Mouse (Mus musculus) hindbrain, embryonic 11.5 days (tissue): ENCODE results near the gene Ltb. TPM values are rescaled to one million over a fixed set of nuclear protein-coding genes. Genes with fewer than 3 reads are reported as not detected.
A peak's percentile ranks its signal among the peaks of the same experiment; 100 is the strongest.
"Not testable (repeated sequence)": the region's sequence is repeated elsewhere in the genome, so short reads cannot be mapped to it uniquely, and the experiment has no call there.

ENCODE experiments used
- ATAC-seq: fragments of 200-750 bp; cut with Nextera tagmentation; 2 replicates; pipeline ENCODE4 v1.8.0; 2017; ENCODE audit warnings: mild to moderate bottlenecking, moderate TSS enrichment, moderate library complexity; ENCODE audit not compliant: low FRiP score
- DNase-seq: peaks from one replicate; pipeline ENCODE4 v3.0.0-alpha.2; 2015; ENCODE audit warnings: low spot score
- H3K27ac ChIP-seq: fragments of 300-500 bp; sonication (generic); 2 replicates; pipeline ENCODE4 v1.5.1; 2014; ENCODE audit warnings: mild to moderate bottlenecking, low read depth, low read length
- H3K27me3 ChIP-seq: fragments of 300-500 bp; sonication (generic); 2 replicates; pipeline ENCODE4 v1.6.1; 2014; ENCODE audit warnings: mild to moderate bottlenecking, low read length, moderate library complexity, mixed read lengths; ENCODE audit not compliant: control insufficient read depth, insufficient read depth
- H3K36me3 ChIP-seq: fragments of 300-500 bp; sonication (generic); 2 replicates; pipeline ENCODE4 v1.6.1; 2014; ENCODE audit warnings: mild to moderate bottlenecking, low read length, moderate library complexity, mixed read lengths; ENCODE audit not compliant: control insufficient read depth, insufficient read depth
- H3K4me1 ChIP-seq: fragments of 300-500 bp; sonication (generic); replicated peaks from 2 replicates; pipeline ENCODE4 v1.6.1; 2014; ENCODE audit warnings: low read length, mixed read lengths; ENCODE audit not compliant: control insufficient read depth, insufficient read depth
- H3K4me2 ChIP-seq: fragments of 300-500 bp; sonication (generic); replicated peaks from 2 replicates; pipeline ENCODE4 v1.6.1; 2014; ENCODE audit warnings: mild to moderate bottlenecking, low read depth, low read length
- H3K4me3 ChIP-seq: fragments of 300-500 bp; sonication (generic); 2 replicates; pipeline ENCODE4 v1.5.1; 2014; ENCODE audit warnings: low read depth, low read length
- H3K9ac ChIP-seq: fragments of 300-500 bp; sonication (generic); 2 replicates; pipeline ENCODE4 v1.6.1; 2014; ENCODE audit warnings: low read depth, low read length
- H3K9me3 ChIP-seq: fragments of 300-500 bp; sonication (generic); 2 replicates; pipeline ENCODE4 v1.6.1; 2016; ENCODE audit warnings: low read length; ENCODE audit not compliant: control insufficient read depth
- WGBS: fragments of 180-500 bp; shearing (Covaris S2); extraction: QIAGEN DNeasy Blood & Tissue Kit; methylation state at CpG from one replicate; pipeline ENCODE4 v1.1.7; 2014; 5-methylcytosine and 5-hydroxymethylcytosine counted together
- polyA plus RNA-seq: library from polyadenylated mRNA; unstranded; fragments of >200 nt; fragmentation: Nextera tagmentation; extraction: Ambion mirVana; gene quantifications from 2 replicates; pipeline ENCODE4 v1.2.1, GENCODE M21; 2014

Gene Ltb
- polyA plus RNA-seq, 1 experiment from 2014 or later = 0.32 TPM

GRCm38 (mm10) chr17:35233114-35233980 lies 39.1 kb downstream of the Ltb start, which contains the start of gene Atp6v1g2:
Gene Atp6v1g2, plus strand, starts transcription at chr17:35233660.
- Histone ChIP-seq H3K27me3 (no peaks in the 10 kb centered on the region), H3K9me3 (no peaks in the 10 kb centered on the region), H3K4me1 (0 out of 2 replicates have a peak, but pooled peaks cover 3% of the 10 kb centered on the region), H3K9ac (no peak within 1 kb of the TSS), H3K4me3 (peak within 1 kb of the TSS; percentile 46), H3K36me3 (no peaks in the 10 kb centered on the region), H3K27ac (no peak within 1 kb of the TSS), H3K4me2 (0 out of 2 replicates have a peak within 1 kb of the TSS, but pooled peaks have one; percentile 79)
- ATAC-seq = no peak
- 86% methylated on average over 18 of the region's 18 CpGs for WGBS
- no peak for DNase-seq

GRCm38 (mm10) chr17:35234090-35234489 lies 39.9 kb downstream of the Ltb start:
- not testable (repeated sequence) for H3K27ac ChIP-seq, DNase-seq, H3K9ac ChIP-seq, H3K36me3 ChIP-seq, H3K27me3 ChIP-seq, ATAC-seq, H3K4me3 ChIP-seq, H3K4me1 ChIP-seq, H3K4me2 ChIP-seq, H3K9me3 ChIP-seq
- WGBS = 92% methylated on average over 7 of the region's 7 CpGs

DNA sequence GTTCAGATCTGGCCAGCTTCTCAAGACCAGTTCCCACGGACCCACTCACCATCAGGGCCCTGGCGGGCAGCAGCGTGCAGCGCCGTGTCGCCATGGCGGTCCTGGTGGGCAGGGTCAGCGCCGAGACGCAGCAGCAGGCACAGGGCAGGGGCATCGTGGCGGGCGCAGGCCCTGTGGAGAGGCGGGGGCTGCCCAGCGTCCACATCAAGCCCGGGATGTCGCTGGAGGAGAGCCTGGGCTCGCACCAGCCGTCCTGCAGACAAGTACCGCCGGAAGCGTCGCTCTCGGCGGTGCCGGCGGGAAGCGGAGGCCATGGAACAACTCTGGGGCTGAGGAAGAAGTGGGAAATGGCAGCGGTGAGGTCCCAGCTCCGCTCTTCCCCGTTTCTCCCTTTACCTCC lies 40.7 kb downstream of the Ltb start:
- H3K27ac ChIP-seq = peak overlapping the region; percentile 86
- WGBS = 6% methylated on average over 22 of the region's 31 CpGs
- H3K36me3 ChIP-seq = no peaks in the 10 kb centered on the region
- peak overlapping the region; percentile 46 for H3K4me3 ChIP-seq
- H3K4me2 ChIP-seq = peak overlapping the region; percentile 79
- H3K9me3 ChIP-seq = no peaks in the 10 kb centered on the region
- ATAC-seq (peak; percentile 20; the same call in 1 of the 2 replicates), DNase-seq (peak; percentile 68)
- H3K9ac ChIP-seq = peak overlapping the region; percentile 87
- no peaks in the 10 kb centered on the region for H3K27me3 ChIP-seq
- H3K4me1 ChIP-seq = 0 out of 2 replicates have a peak, but pooled peaks cover 3% of the 10 kb centered on the region

GRCm38 (mm10) chr17:35235614-35236389 lies 41.6 kb downstream of the Ltb start, which contains the start of gene Nfkbil1:
Gene Nfkbil1, minus strand, starts transcription at chr17:35235792.
- Histone ChIP-seq H3K27me3 (no peaks in the 10 kb centered on the region), H3K9ac (peak within 1 kb of the TSS; percentile 87), H3K4me3 (peak within 1 kb of the TSS; percentile 46), H3K4me2 (peak within 1 kb of the TSS; percentile 79), H3K36me3 (no peaks in the 10 kb centered on the region), H3K4me1 (peaks cover 6% of the 10 kb centered on the region), H3K9me3 (no peaks in the 10 kb centered on the region), H3K27ac (peak within 1 kb of the TSS; percentile 86)
- WGBS = under 1% methylated on average over 35 of the region's 35 CpGs
- ATAC-seq (peak; percentile 83), DNase-seq (peak; percentile 91)

- WGBS = under 1% methylated on average over 18 of the region's 18 CpGs
- peak overlapping the region; percentile 46 for H3K4me3 ChIP-seq
- H3K4me2 ChIP-seq = peak overlapping the region; percentile 79
- H3K4me1 ChIP-seq = peaks cover 6% of the 10 kb centered on the region
- no peaks in the 10 kb centered on the region for H3K9me3 ChIP-seq
- H3K9ac ChIP-seq = peak overlapping the region; percentile 87; the same call in 1 of the 2 replicates
- H3K27ac ChIP-seq = peak overlapping the region; percentile 86
- DNase-seq = peak; percentile 99
- H3K27me3 ChIP-seq = no peaks in the 10 kb centered on the region
- peak; percentile 72 for ATAC-seq
- no peaks in the 10 kb centered on the region for H3K36me3 ChIP-seq
These were observed 42.1 kb downstream of the Ltb start for GRCm38 (mm10) chr17:35236390-35236746.

DNA sequence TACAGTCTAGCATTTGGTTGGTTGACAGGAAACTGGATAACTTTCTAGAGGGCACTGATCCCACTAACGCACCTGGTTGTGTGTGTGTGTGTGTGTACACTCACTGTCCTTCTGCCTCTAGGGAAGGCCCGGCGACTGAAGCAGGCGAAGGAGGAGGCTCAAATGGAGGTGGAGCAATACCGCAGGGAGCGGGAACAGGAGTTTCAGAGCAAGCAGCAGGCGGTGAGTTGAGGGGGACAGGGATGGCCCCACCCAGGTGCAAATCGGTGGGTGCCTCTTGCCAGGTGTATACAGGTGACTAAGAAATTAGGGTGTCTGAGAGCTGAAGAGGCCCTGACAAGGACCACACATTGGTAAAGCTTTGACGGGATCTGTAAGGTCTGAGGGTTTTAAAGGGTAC lies 42.8 kb downstream of the Ltb start:
- DNase-seq (no peak), ATAC-seq (no peak)
- Histone ChIP-seq H3K9me3 (no peaks in the 10 kb centered on the region), H3K27ac (no peak overlapping the region), H3K4me3 (peak overlapping the region; percentile 46; the same call in 1 of the 2 replicates), H3K36me3 (no peaks in the 10 kb centered on the region), H3K4me2 (peak overlapping the region; percentile 79; the same call in 1 of the 2 replicates), H3K4me1 (peaks cover 6% of the 10 kb centered on the region), H3K9ac (no peak overlapping the region), H3K27me3 (no peaks in the 10 kb centered on the region)
- WGBS = 80% methylated on average over 9 of the region's 9 CpGs

DNA sequence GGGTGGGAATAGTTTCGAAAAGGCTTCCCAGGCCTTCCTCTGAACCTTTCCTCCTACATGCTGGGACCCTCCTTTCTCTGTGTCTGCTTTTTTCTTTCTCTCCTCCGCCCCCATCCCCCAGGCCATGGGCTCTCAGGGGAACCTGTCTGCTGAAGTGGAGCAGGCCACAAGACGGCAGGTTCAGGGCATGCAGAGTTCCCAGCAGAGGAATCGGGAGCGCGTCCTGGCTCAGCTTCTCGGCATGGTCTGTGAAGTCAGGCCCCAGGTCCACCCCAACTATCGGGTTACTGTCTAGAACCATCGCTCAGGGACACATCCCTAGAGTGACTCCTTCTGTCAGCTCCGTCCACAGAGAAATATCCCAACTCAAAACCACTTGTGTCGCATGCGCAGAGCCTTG lies 43.3 kb downstream of the Ltb start:
- no peak overlapping the region for H3K9ac ChIP-seq
- H3K4me1 ChIP-seq = peaks cover 6% of the 10 kb centered on the region
- 85% methylated on average over 12 of the region's 12 CpGs for WGBS
- DNase-seq (no peak), ATAC-seq (no peak)
- H3K27ac ChIP-seq = no peak overlapping the region
- H3K4me3 ChIP-seq = no peak overlapping the region
- no peaks in the 10 kb centered on the region for H3K36me3 ChIP-seq
- no peak overlapping the region for H3K4me2 ChIP-seq
- H3K27me3 ChIP-seq = no peaks in the 10 kb centered on the region
- no peaks in the 10 kb centered on the region for H3K9me3 ChIP-seq

DNA sequence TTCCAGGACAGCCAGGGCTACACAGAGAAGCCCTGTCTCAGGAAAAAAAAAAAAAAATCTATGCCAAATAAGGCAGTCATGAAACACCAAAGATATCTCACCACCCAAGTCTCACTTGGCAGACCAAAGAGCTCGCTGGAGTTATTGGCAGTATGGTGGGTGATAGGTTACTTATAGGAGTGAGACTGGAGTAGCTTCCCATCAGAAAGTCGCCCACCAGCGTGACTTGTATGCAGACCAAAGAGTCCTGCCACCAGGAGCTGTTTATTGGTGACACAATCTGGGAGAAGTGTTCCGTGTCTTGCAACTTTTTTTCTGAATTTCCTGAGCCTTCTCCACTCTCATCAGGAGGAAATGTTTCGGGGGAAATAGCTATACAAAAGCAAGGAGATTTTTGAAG lies 45.5 kb downstream of the Ltb start:
- WGBS = 81% methylated on average over 5 of the region's 5 CpGs
- ATAC-seq = no peak

More for the DNA sequence above, 45.5 kb downstream of the Ltb start:
- DNase-seq = no peak
- H3K4me2 ChIP-seq = no peak overlapping the region
- H3K4me3 ChIP-seq = no peak overlapping the region
- no peaks in the 10 kb centered on the region for H3K9me3 ChIP-seq
- H3K27me3 ChIP-seq = no peaks in the 10 kb centered on the region
- H3K9ac ChIP-seq = no peak overlapping the region
- no peak overlapping the region for H3K27ac ChIP-seq
- peaks cover 10% of the 10 kb centered on the region for H3K36me3 ChIP-seq
- peaks cover 18% of the 10 kb centered on the region for H3K4me1 ChIP-seq
